Mouse (Mus musculus) C2C12 (cell line): Measurements from ENCODE around the gene Cebpa.

Source experiments
- CTCF ChIP-seq: IDR thresholded peaks from one replicate; pipeline ENCODE4 v1.5.1; 2011; ENCODE audit not compliant: control insufficient read depth, insufficient read depth, insufficient read length
- MAX ChIP-seq: IDR thresholded peaks from one replicate; pipeline ENCODE4 v1.6.1; 2011; ENCODE audit warnings: mild to moderate bottlenecking, control low read depth
- MYOG ChIP-seq: IDR thresholded peaks from one replicate; pipeline ENCODE4 v1.6.1; 2011; ENCODE audit not compliant: control insufficient read depth, insufficient read length; ENCODE audit errors: extremely low read depth
- USF1 ChIP-seq: IDR thresholded peaks from one replicate; pipeline ENCODE4 v1.6.1; 2011; ENCODE audit warnings: low read depth, mild to moderate bottlenecking, control low read depth, moderate library complexity

DNA sequence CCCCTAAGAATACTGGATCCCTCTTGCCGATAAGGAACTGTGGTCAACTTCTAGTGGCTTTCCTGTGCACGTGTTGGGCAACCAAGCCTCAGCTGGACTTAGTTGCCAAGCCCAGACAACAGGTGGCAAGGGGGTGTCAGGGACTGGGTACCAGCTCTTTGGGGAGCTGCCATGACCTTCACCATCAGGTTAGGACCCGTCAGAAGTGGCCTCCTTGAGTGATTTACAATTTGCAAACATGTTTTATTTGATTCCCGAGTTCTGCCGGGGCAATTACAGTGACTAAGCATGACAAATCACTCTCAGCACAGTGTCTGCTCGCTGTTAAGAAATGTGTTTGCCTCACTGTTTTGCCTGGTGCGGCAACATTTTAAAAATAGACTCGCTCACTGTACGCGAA, 7.9 kb downstream of the Cebpa start:
- peak; percentile 55 for TF ChIP-seq MAX
- no peak for TF ChIP-seq CTCF
- TF ChIP-seq MYOG: no peak
- peak; percentile 56 for TF ChIP-seq USF1
